Mouse (Mus musculus) hindbrain, embryonic 16.5 days (tissue): Measurements from ENCODE around the gene Mlx. TPM values are rescaled to one million over a fixed set of nuclear protein-coding genes. Genes with fewer than 3 reads are reported as not detected.

ENCODE experiments used
- ATAC-seq: fragments of 200-750 bp; cut with Nextera tagmentation; 2 replicates; pipeline ENCODE4 v1.8.0; 2017; ENCODE audit warnings: moderate TSS enrichment, moderate library complexity
- H3K27ac ChIP-seq: fragments of 300-500 bp; sonication (generic); 2 replicates; pipeline ENCODE4 v1.5.1; 2014; ENCODE audit warnings: low read depth, mild to moderate bottlenecking, control low read depth, low read length, moderate library complexity
- H3K27me3 ChIP-seq: fragments of 300-500 bp; sonication (generic); replicated peaks from 2 replicates; pipeline ENCODE4 v1.6.1; 2014; ENCODE audit warnings: low read length; ENCODE audit not compliant: control insufficient read depth, insufficient read depth
- H3K36me3 ChIP-seq: fragments of 300-500 bp; sonication (generic); 2 replicates; pipeline ENCODE4 v1.6.1; 2014; ENCODE audit warnings: mild to moderate bottlenecking, low read length, moderate library complexity, mixed read lengths; ENCODE audit not compliant: control insufficient read depth, insufficient read depth
- H3K4me1 ChIP-seq: fragments of 300-500 bp; sonication (generic); 2 replicates; pipeline ENCODE4 v1.6.1; 2014; ENCODE audit warnings: low read depth, low read length; ENCODE audit not compliant: control insufficient read depth, insufficient read depth
- H3K4me2 ChIP-seq: fragments of 300-500 bp; sonication (generic); 2 replicates; pipeline ENCODE4 v1.6.1; 2014; ENCODE audit warnings: mild to moderate bottlenecking, low read length, control low read depth, moderate library complexity
- H3K4me3 ChIP-seq: fragments of 300-500 bp; sonication (generic); 2 replicates; pipeline ENCODE4 v1.5.1; 2014; ENCODE audit warnings: mild to moderate bottlenecking, low read length, control low read depth, moderate library complexity
- H3K9ac ChIP-seq: fragments of 300-500 bp; sonication (generic); 2 replicates; pipeline ENCODE4 v1.6.1; 2014; ENCODE audit warnings: low read depth, mild to moderate bottlenecking, control low read depth, low read length, moderate library complexity
- H3K9me3 ChIP-seq: fragments of 300-500 bp; sonication (generic); 2 replicates; pipeline ENCODE4 v1.6.1; 2014; ENCODE audit warnings: mild to moderate bottlenecking, low read length, moderate library complexity; ENCODE audit not compliant: control insufficient read depth
- WGBS: fragments of 180-500 bp; shearing (Covaris S2); extraction: QIAGEN DNeasy Blood & Tissue Kit; methylation state at CpG from one replicate; pipeline ENCODE4 v1.1.7; 2014; 5-methylcytosine and 5-hydroxymethylcytosine counted together
- polyA plus RNA-seq: library from polyadenylated mRNA; unstranded; fragments of >200 nt; fragmentation: Nextera tagmentation; extraction: Ambion mirVana; gene quantifications from 2 replicates; pipeline ENCODE4 v1.2.1, GENCODE M21; 2015

Gene Mlx
- polyA plus RNA-seq, 1 experiment from 2014 or later: 101 TPM

GRCm38 (mm10) chr11:101071810-101072428 lies 15.2 kb upstream of the Mlx start:
- Histone ChIP-seq H3K9ac (no peak overlapping the region), H3K27ac (no peak overlapping the region), H3K4me1 (peaks cover 16% of the 10 kb centered on the region), H3K9me3 (no peaks in the 10 kb centered on the region), H3K36me3 (no peaks in the 10 kb centered on the region), H3K27me3 (no peaks in the 10 kb centered on the region), H3K4me3 (no peak overlapping the region), H3K4me2 (no peak overlapping the region)
- WGBS: 71% methylated on average over 14 of the region's 14 CpGs
- no peak for ATAC-seq

- 66% methylated on average over 9 of the region's 9 CpGs for WGBS
- Histone ChIP-seq H3K4me2 (no peak within 1 kb of the TSS), H3K4me3 (no peak within 1 kb of the TSS), H3K36me3 (no peaks in the 10 kb centered on the region), H3K9ac (no peak within 1 kb of the TSS), H3K27ac (no peak within 1 kb of the TSS), H3K9me3 (no peaks in the 10 kb centered on the region), H3K4me1 (peaks cover 7% of the 10 kb centered on the region), H3K27me3 (peaks cover 39% of the 10 kb centered on the region)
- no peak for ATAC-seq
Observed at GRCm38 (mm10) chr11:101078121-101078520, 9.0 kb upstream of the Mlx start, which contains the start of gene Hsd17b1. Gene Hsd17b1, plus strand, starts transcription at chr11:101078411.

GRCm38 (mm10) chr11:101079746-101080145 lies 7.3 kb upstream of the Mlx start:
- 0 out of 2 replicates have a peak overlapping the region, but pooled peaks have one; percentile 5 for H3K4me3 ChIP-seq
- no peaks in the 10 kb centered on the region for H3K9me3 ChIP-seq
- no peaks in the 10 kb centered on the region; the same call in 1 of the 2 replicates for H3K36me3 ChIP-seq
- H3K27ac ChIP-seq: no peak overlapping the region
- H3K4me1 ChIP-seq: peaks cover 14% of the 10 kb centered on the region
- 4% methylated on average over 23 of the region's 27 CpGs for WGBS
- no peak overlapping the region for H3K9ac ChIP-seq
- peak overlapping the region; percentile 16; the same call in 1 of the 2 replicates for H3K4me2 ChIP-seq
- peaks cover 39% of the 10 kb centered on the region for H3K27me3 ChIP-seq
- ATAC-seq: no peak

- no peaks in the 10 kb centered on the region for H3K9me3 ChIP-seq
- no peak overlapping the region for H3K9ac ChIP-seq
- no peak overlapping the region for H3K27ac ChIP-seq
- ATAC-seq: no peak
- 63% methylated on average over 5 of the region's 5 CpGs for WGBS
- peaks cover 39% of the 10 kb centered on the region for H3K27me3 ChIP-seq
- no peak overlapping the region for H3K4me3 ChIP-seq
- H3K36me3 ChIP-seq: no peaks in the 10 kb centered on the region; the same call in 1 of the 2 replicates
- peaks cover 14% of the 10 kb centered on the region for H3K4me1 ChIP-seq
- no peak overlapping the region for H3K4me2 ChIP-seq
Observed at GRCm38 (mm10) chr11:101080421-101080820, 6.7 kb upstream of the Mlx start.

GRCm38 (mm10) chr11:101081659-101082058 lies 5.4 kb upstream of the Mlx start:
- H3K27ac ChIP-seq: peak overlapping the region; percentile 92
- H3K27me3 ChIP-seq: peaks cover 39% of the 10 kb centered on the region
- H3K4me3 ChIP-seq: peak overlapping the region; percentile 80
- peaks cover 3% of the 10 kb centered on the region for H3K36me3 ChIP-seq
- H3K9me3 ChIP-seq: no peaks in the 10 kb centered on the region
- H3K9ac ChIP-seq: peak overlapping the region; percentile 25
- H3K4me2 ChIP-seq: peak overlapping the region; percentile 100
- peaks cover 25% of the 10 kb centered on the region for H3K4me1 ChIP-seq
- WGBS: 5% methylated on average over 10 of the region's 10 CpGs
- no peak for ATAC-seq

- Histone ChIP-seq H3K4me1 (peaks cover 26% of the 10 kb centered on the region), H3K9ac (peak within 1 kb of the TSS; percentile 89), H3K36me3 (peaks cover 3% of the 10 kb centered on the region), H3K4me3 (peak within 1 kb of the TSS; percentile 80), H3K27me3 (peaks cover 34% of the 10 kb centered on the region), H3K27ac (peak within 1 kb of the TSS; percentile 92), H3K4me2 (peak within 1 kb of the TSS; percentile 100), H3K9me3 (no peaks in the 10 kb centered on the region)
- WGBS: under 1% methylated on average over 51 of the region's 51 CpGs
- ATAC-seq: peak; percentile 91
Observed at GRCm38 (mm10) chr11:101082208-101083082, 4.6 kb upstream of the Mlx start, which contains the start of gene Coasy. Gene Coasy, plus strand, starts transcription at chr11:101082565.

GRCm38 (mm10) chr11:101083083-101083697 lies 3.9 kb upstream of the Mlx start:
- Histone ChIP-seq H3K36me3 (peaks cover 3% of the 10 kb centered on the region), H3K4me1 (peaks cover 33% of the 10 kb centered on the region), H3K4me2 (peak overlapping the region; percentile 100), H3K9ac (peak overlapping the region; percentile 89), H3K27me3 (peaks cover 27% of the 10 kb centered on the region), H3K9me3 (no peaks in the 10 kb centered on the region), H3K27ac (peak overlapping the region; percentile 92), H3K4me3 (peak overlapping the region; percentile 80)
- peak; percentile 2; the same call in 1 of the 2 replicates for ATAC-seq
- 33% methylated on average over 19 of the region's 19 CpGs for WGBS

- peaks cover 35% of the 10 kb centered on the region for H3K4me1 ChIP-seq
- ATAC-seq: no peak
- 88% methylated on average over 14 of the region's 14 CpGs for WGBS
- H3K9me3 ChIP-seq: no peaks in the 10 kb centered on the region
- H3K27ac ChIP-seq: no peak overlapping the region
- no peak overlapping the region for H3K9ac ChIP-seq
- H3K4me2 ChIP-seq: no peak overlapping the region
- peaks cover 6% of the 10 kb centered on the region for H3K36me3 ChIP-seq
- H3K4me3 ChIP-seq: no peak overlapping the region
- peaks cover 16% of the 10 kb centered on the region for H3K27me3 ChIP-seq
Observed at GRCm38 (mm10) chr11:101084246-101084645, 2.8 kb upstream of the Mlx start.

- Histone ChIP-seq H3K9ac (no peak overlapping the region), H3K4me1 (peaks cover 35% of the 10 kb centered on the region)
Observed at GRCm38 (mm10) chr11:101084811-101085210, 2.3 kb upstream of the Mlx start.

More at GRCm38 (mm10) chr11:101084811-101085210, 2.3 kb upstream of the Mlx start:
- Histone ChIP-seq H3K27me3 (peaks cover 11% of the 10 kb centered on the region), H3K36me3 (peaks cover 11% of the 10 kb centered on the region), H3K27ac (no peak overlapping the region), H3K9me3 (no peaks in the 10 kb centered on the region), H3K4me2 (no peak overlapping the region), H3K4me3 (no peak overlapping the region)
- ATAC-seq: no peak
- WGBS: 95% methylated on average over 12 of the region's 12 CpGs
